27 mouse cellular contexts compared by ENCODE assay signal in the genomic region with DNA sequence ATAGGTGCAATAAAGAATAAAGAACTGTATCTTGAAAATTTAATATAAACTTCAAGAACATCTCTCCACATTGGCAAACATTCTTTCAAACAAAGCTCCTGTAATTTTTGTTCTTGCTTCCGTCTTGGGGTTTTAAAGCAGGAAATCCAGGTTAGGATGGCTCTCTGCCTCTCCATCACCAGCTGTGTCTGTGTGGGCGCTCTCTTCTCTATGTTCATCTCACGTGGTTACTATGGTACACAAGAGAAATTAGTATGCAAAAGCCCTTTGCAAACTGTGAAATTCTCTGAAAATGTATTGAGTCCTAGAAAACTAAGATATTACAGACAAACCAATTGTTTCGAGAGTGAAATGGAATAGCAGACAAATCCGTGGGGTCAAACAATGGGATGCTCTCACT. TPM values are rescaled to one million over a fixed set of nuclear protein-coding genes. Genes with fewer than 3 reads are reported as not detected.
A peak's percentile ranks its signal among the peaks of the same experiment; 100 is the strongest.
DNase-seq lines count a peak whose midpoint lies in the region; TF ChIP-seq lines count a peak whose summit lies in the region.
"Had no signal": no experiment of that assay in that cellular context is flagged by ENCODE, and none has a peak within 500 bp of the region (broad histone marks: within the 10 kb centered on the region; RNA-seq: fewer than 3 reads in every experiment).

No protein-coding gene starts in this region.

- no peak overlapping the region for H3K4me3 ChIP-seq in olfactory bulb, adult 2 months (ENCODE audit: insufficient read depth, low read depth, low read length)
- H3K4me3 ChIP-seq: embryonic facial prominence, embryonic 13.5 days; embryonic facial prominence, embryonic 15.5 days; erythroblast, embryonic 14.5 days; forebrain, embryonic 10.5 days; forebrain, embryonic 12.5 days had no signal

- no peak for TF ChIP-seq POLR2A in olfactory bulb, adult 2 months (IDR thresholded peaks at IDR 0.05; ENCODE audit: insufficient read depth, low read depth, low read length)

- TF ChIP-seq CTCF in olfactory bulb, adult 2 months (IDR thresholded peaks at IDR 0.05; ENCODE audit: insufficient read depth, low read depth, low read length) = no peak

- DNase-seq in heart, adult 11 months = peak; percentile 39
- DNase-seq in heart, adult 18-20 months = no peak
- peak; percentile 63 for DNase-seq in brain, adult 2 months (ENCODE audit: low read depth, low spot score)
- no peak for DNase-seq in cerebellum, adult 11-12 months
- DNase-seq: adrenal gland, adult 2 months; adrenal gland, postnatal 10 days; adrenal gland, postnatal 25 days; cerebellum, adult 18-20 months; cerebellum, adult 8-10 months; cerebellum, adult 9-11 months; cerebellum, postnatal 14 days; cerebellum, postnatal 36 days; embryo, embryonic 11 days had no signal

- peaks cover 15% of the 10 kb centered on the region for H3K4me1 ChIP-seq in olfactory bulb, adult 2 months (ENCODE audit: control insufficient read depth, insufficient read depth, low read length)
- H3K4me1 ChIP-seq: forebrain, embryonic 10.5 days; forebrain, embryonic 12.5 days had no signal

- WGBS in olfactory bulb, adult 2 months = 56% methylated on average over 5 of the region's 5 CpGs

- H3K27ac ChIP-seq in olfactory bulb, adult 2 months (ENCODE audit: insufficient read depth, low read depth, low read length) = peak overlapping the region; percentile 93
- H3K27ac ChIP-seq: embryonic facial prominence, embryonic 13.5 days; embryonic facial prominence, embryonic 15.5 days; forebrain, embryonic 10.5 days; forebrain, embryonic 12.5 days had no signal

RNA-seq across cellular contexts. Expression of a gene that starts 4.3 kb away (rescaled TPM):
- total RNA-seq in heart, adult 18-20 months (2021) = not detected
- polyA plus RNA-seq in olfactory bulb, adult 2 months (2012; ENCODE audit: insufficient read depth, insufficient read length, low replicate concordance, missing spikeins) = not detected in 2 replicates
- total RNA-seq: adrenal gland, adult 2 months; adrenal gland, postnatal 25 days; adrenal gland, postnatal 4 days; common myeloid progenitor, adult 5-6 weeks; ES-E14; MEL had no signal
- polyA plus RNA-seq: adrenal gland, adult 2 months; C2C12; embryonic facial prominence, embryonic 11.5 days; embryonic facial prominence, embryonic 13.5 days; erythroblast, embryonic 14.5 days; forebrain, embryonic 10.5 days; forebrain, embryonic 12.5 days; forebrain, embryonic 14.5 days; forebrain, embryonic 16.5 days had no signal

RNA-seq across cellular contexts. Expression of a gene that starts 30.4 kb away (rescaled TPM):
- not detected for total RNA-seq in heart, adult 18-20 months (2021)
- not detected in 2 replicates for polyA plus RNA-seq in olfactory bulb, adult 2 months (2012; ENCODE audit: insufficient read depth, insufficient read length, low replicate concordance, missing spikeins)
- total RNA-seq: adrenal gland, postnatal 25 days; common myeloid progenitor, adult 5-6 weeks; ES-E14; MEL had no signal
- polyA plus RNA-seq: adrenal gland, adult 2 months; C2C12; erythroblast, embryonic 14.5 days; forebrain, embryonic 10.5 days; forebrain, embryonic 12.5 days had no signal

Comparison
In these comparisons a context has a peak if more than half of its experiments do, and no peak if none do; other contexts are left out.
1. DNase-seq: peak in heart, adult 11 months (single experiment) and brain, adult 2 months (single experiment); none in heart, adult 18-20 months (0 of 2) and cerebellum, adult 11-12 months (single experiment).